Mouse (Mus musculus): ENCODE measurements around the gene AU018091. TPM values are rescaled to one million over a fixed set of nuclear protein-coding genes. Genes with fewer than 3 reads are reported as not detected.

Gene AU018091
- total RNA-seq (2023), result not detected

DNA sequence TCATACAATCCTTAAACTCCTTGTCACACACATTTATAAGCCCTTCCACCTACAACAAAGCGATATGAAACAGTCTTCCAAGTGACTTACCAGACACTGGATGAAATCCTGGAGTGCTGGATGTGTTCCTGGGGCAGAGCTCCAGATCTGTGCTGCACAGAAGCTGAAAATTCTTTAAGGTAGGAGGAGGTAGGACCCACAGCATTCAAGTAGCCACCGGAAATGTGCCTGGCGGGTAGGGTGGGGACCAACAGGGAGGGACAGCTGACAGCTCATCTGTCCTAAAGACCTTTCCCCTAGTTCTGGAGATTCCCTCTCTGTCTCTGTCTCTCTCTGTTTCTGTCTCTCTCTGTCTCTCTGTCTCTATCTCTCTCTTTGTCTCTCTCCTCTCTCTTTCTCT is at the start of gene AU018091:
AU018091 (minus strand) TSS at position 279 of the 400 bp plus-strand sequence.

Other genes with a start within 250 kb of the AU018091 start
- gene Nlrp12, start 80.5 kb upstream of the AU018091 start, total RNA-seq (2023), result under 1 TPM in 1 of 2 experiments, not detected in 1; 0.12 TPM
- 100 to 1,000 TPM; 329 to 360 TPM for gene Myadm, start 119.9 kb upstream of the AU018091 start, total RNA-seq (2023)
- gene Prkcg, start 120.0 kb upstream of the AU018091 start, total RNA-seq (2023), result 1 to 10 TPM; 5.7 to 8.9 TPM
- gene Cacng7, start 163.8 kb upstream of the AU018091 start, total RNA-seq (2023), result not detected
- under 1 TPM in 1 of 2 experiments, not detected in 1; 0.60 TPM for gene Cacng8, start 221.5 kb upstream of the AU018091 start, total RNA-seq (2023)

Measured in monocyte, adult 59 days (primary cell).